Mouse (Mus musculus): ENCODE results near the gene Ankrd13c. TPM values are rescaled to one million over a fixed set of nuclear protein-coding genes. Genes with fewer than 3 reads are reported as not detected.

The Ankrd13c gene
- polyA plus RNA-seq, 1 experiment from 2014 or later = 6.8 TPM

DNA sequence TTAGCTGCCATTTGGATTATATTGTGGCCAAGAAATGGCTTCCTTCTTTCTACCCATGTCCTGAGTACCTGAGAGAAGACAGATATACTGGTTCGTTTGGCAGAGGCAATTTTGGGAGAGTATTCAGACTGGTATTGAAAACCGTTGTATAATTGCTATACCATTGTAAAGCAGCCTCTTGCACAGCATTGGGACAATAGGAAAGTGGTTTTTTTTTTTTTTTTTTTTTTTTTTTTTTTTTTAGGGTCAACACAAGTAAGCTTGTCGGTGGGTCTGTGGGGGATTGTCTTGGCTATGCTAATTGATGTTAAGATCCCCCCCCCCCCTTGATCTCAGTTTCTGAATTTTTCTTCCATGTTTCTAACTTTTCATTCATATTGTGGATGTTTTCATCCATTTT is 91.1 kb downstream of the Ankrd13c start:
- 72% methylated on average over 3 of the region's 3 CpGs for WGBS (ENCODE audit: insufficient replicate concordance)
- ATAC-seq (no peak), DNase-seq (no peak)
- no peaks in the 10 kb centered on the region for H3K36me3 ChIP-seq (replicated peaks; ENCODE audit: insufficient read depth, low read length)
- no peaks in the 10 kb centered on the region for H3K27me3 ChIP-seq (ENCODE audit: insufficient read depth, low read length)
- H3K9me3 ChIP-seq (ENCODE audit: low read length) = no peaks in the 10 kb centered on the region
- H3K27ac ChIP-seq (ENCODE audit: low read depth) = no peak overlapping the region
- H3K4me3 ChIP-seq (ENCODE audit: low read depth, low read length) = no peak overlapping the region
- H3K4me1 ChIP-seq (ENCODE audit: insufficient read depth) = peaks cover 21% of the 10 kb centered on the region
- no peak overlapping the region for H3K4me2 ChIP-seq (ENCODE audit: low read depth, low read length)
- TF ChIP-seq EP300 (IDR thresholded peaks at IDR 0.05; ENCODE audit: low read depth) = no peak
- TF ChIP-seq CTCF (IDR thresholded peaks at IDR 0.05; ENCODE audit: low read depth) = no peak
- no peak overlapping the region for H3K9ac ChIP-seq (replicated peaks)

DNA sequence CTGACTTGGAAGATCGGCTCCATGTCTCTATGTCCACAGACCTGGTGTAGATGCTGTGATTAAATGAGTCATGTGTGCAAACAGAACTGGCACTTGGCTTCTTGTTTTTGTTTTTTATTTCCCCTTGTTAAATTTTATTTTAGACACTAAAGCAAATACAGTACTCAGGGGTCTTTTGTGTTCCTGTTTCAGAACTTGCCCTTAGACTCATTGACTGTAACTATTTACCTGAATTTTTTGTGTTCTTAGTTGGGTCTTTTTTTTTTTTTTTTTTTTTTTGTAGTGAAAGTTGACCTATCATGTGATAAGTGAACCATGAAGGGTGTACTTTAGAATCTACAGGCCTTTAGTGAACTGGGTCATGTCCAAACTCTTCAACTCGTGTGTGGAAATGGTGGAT is 93.7 kb downstream of the Ankrd13c start:
- H3K36me3 ChIP-seq (replicated peaks; ENCODE audit: insufficient read depth, low read length) = no peaks in the 10 kb centered on the region
- DNase-seq (no peak), ATAC-seq (no peak)
- no peak overlapping the region for H3K4me2 ChIP-seq (ENCODE audit: low read depth, low read length)
- no peak for TF ChIP-seq EP300 (IDR thresholded peaks at IDR 0.05; ENCODE audit: low read depth)
- H3K4me1 ChIP-seq (ENCODE audit: insufficient read depth) = peaks cover 7% of the 10 kb centered on the region
- H3K27me3 ChIP-seq (ENCODE audit: insufficient read depth, low read length) = no peaks in the 10 kb centered on the region
- H3K9ac ChIP-seq (replicated peaks) = no peak overlapping the region
- 75% methylated on average over 2 of the region's 2 CpGs for WGBS (ENCODE audit: insufficient replicate concordance)
- no peaks in the 10 kb centered on the region for H3K9me3 ChIP-seq (ENCODE audit: low read length)
- H3K4me3 ChIP-seq (ENCODE audit: low read depth, low read length) = no peak overlapping the region
- no peak overlapping the region for H3K27ac ChIP-seq (ENCODE audit: low read depth)

GRCm38 (mm10) chr3:158049508-158049907 is 102.5 kb downstream of the Ankrd13c start:
- DNase-seq (no peak), ATAC-seq (no peak)
- Histone ChIP-seq H3K9ac (replicated peaks) (no peak overlapping the region), H3K27ac (ENCODE audit: low read depth) (no peak overlapping the region), H3K27me3 (ENCODE audit: insufficient read depth, low read length) (no peaks in the 10 kb centered on the region), H3K4me3 (ENCODE audit: low read depth, low read length) (no peak overlapping the region), H3K4me2 (ENCODE audit: low read depth, low read length) (no peak overlapping the region), H3K4me1 (ENCODE audit: insufficient read depth) (no peaks in the 10 kb centered on the region), H3K9me3 (ENCODE audit: low read length) (no peaks in the 10 kb centered on the region), H3K36me3 (replicated peaks; ENCODE audit: insufficient read depth, low read length) (peaks cover 16% of the 10 kb centered on the region; the same call in 1 of the 2 replicates)
- WGBS (ENCODE audit: insufficient replicate concordance) = 83% methylated on average over 2 of the region's 2 CpGs
- no peak for TF ChIP-seq EP300 (IDR thresholded peaks at IDR 0.05; ENCODE audit: low read depth)
- no peak for TF ChIP-seq CTCF (IDR thresholded peaks at IDR 0.05; ENCODE audit: low read depth)

Other genes starting within 250 kb of the Ankrd13c start
- 190 and 195 TPM in 2 replicates for gene Cth, start 22.2 kb upstream of the Ankrd13c start, polyA plus RNA-seq (2015; fragmentation: Nextera tagmentation; extraction: Ambion mirVana)
- 81.5 and 95.0 TPM in 2 replicates for gene Srsf11, start 89.4 kb downstream of the Ankrd13c start, polyA plus RNA-seq (2015; fragmentation: Nextera tagmentation; extraction: Ambion mirVana)
- 15.4 and 16.5 TPM in 2 replicates for gene Lrrc40, start 89.4 kb downstream of the Ankrd13c start, polyA plus RNA-seq (2015; fragmentation: Nextera tagmentation; extraction: Ambion mirVana)